Comparison of ENCODE assay signal across 8 mouse cellular contexts in the genomic region with DNA sequence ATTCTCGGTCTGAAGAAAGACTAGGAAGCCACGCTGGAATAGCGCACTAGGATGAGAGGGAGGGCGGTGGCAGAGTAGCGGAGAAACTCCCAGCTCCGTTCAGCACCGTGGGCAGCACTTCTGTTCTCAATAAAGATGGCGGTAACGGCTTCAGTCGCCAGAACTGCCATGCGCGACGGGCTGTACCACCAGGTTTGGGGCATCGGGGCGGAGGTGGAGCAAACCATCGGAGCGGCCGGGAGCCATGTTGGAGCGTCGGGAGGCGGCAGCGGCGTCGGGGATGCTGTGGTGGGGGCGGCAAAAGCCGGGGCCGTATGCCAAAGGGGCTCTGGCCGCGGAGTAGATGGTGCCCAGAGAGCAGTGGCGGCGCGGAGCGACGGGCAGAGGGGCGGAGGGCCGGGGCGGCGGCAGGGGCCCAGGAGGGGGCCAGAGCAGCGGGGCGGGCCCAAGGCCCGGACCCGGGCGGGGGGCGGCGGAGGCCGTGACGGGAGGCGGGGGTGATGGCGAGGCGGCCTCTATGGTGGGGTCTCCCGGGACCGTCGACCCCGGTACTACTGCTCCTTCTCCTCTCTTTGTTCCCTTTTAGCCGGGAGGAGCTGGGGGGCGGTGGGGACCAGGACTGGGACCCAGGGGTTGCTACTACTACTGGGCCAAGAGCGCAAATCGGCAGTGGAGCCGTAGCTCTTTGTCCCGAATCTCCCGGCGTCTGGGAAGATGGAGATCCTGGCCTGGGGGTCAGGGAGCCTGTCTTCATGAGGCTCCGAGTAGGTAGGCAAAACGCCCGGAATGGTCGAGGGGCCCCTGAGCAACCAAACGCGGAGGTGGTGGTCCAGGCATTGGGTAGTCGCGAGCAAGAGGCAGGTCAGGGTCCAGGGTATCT. TPM values are rescaled to one million over a fixed set of nuclear protein-coding genes. Genes with fewer than 3 reads are reported as not detected.
DNase-seq lines count a peak whose midpoint lies in the region; ATAC-seq and TF ChIP-seq lines count a peak whose summit lies in the region.

TSS of gene Celsr3 (plus strand) at position 501 of the 880 bp plus-strand sequence.

- peak within 1 kb of the TSS; percentile 42 to 45 for H3K4me3 ChIP-seq in heart, embryonic 14.5 days (ENCODE audit: control insufficient read depth in 1 of 2, insufficient read depth in 1 of 2, low read depth in 1 of 2, low read length in 2 of 2)
- peak within 1 kb of the TSS; percentile 41 for H3K4me3 ChIP-seq in embryonic facial prominence, embryonic 11.5 days (ENCODE audit: low read depth, low read length)
- H3K4me3 ChIP-seq in hindbrain, embryonic 13.5 days: peak within 1 kb of the TSS; percentile 79
- H3K4me3 ChIP-seq in midbrain, postnatal 0 days (ENCODE audit: low read depth, low read length): peak within 1 kb of the TSS; percentile 78

- TF ChIP-seq CTCF in midbrain, postnatal 0 days (IDR thresholded peaks at IDR 0.05): no peak

- no peak within 1 kb of the TSS for H3K9ac ChIP-seq in heart, embryonic 14.5 days (ENCODE audit: low read length)
- H3K9ac ChIP-seq in embryonic facial prominence, embryonic 11.5 days (replicated peaks; ENCODE audit: low read length): no peak within 1 kb of the TSS
- peak within 1 kb of the TSS; percentile 95 for H3K9ac ChIP-seq in hindbrain, embryonic 13.5 days
- H3K9ac ChIP-seq in midbrain, postnatal 0 days (replicated peaks; ENCODE audit: low read length, poor library complexity, severe bottlenecking): peak within 1 kb of the TSS; percentile 92

- no peak for DNase-seq in heart, postnatal 25 days (ENCODE audit: low spot score)
- DNase-seq in adrenal gland, postnatal 4 days (ENCODE audit: low spot score in 2 of 2): peak; percentile 59 to 73
- peak; percentile 90 for DNase-seq in embryonic facial prominence, embryonic 11.5 days (ENCODE audit: low spot score)
- peak; percentile 90 for DNase-seq in left cerebral cortex, postnatal 36 days (ENCODE audit: low spot score in 2 of 2)
- peak; percentile 97 for DNase-seq in midbrain, postnatal 0 days (ENCODE audit: low spot score)
- peak; percentile 26 for DNase-seq in thymus, postnatal 14 days

- ATAC-seq in heart, embryonic 14.5 days (ENCODE audit: insufficient number of reproducible peaks, insufficient read depth, low FRiP score, low read depth): no peak
- peak; percentile 42 for ATAC-seq in embryonic facial prominence, embryonic 11.5 days (replicated peaks; ENCODE audit: insufficient number of reproducible peaks, low FRiP score, low TSS enrichment, low read depth)
- peak; percentile 67 for ATAC-seq in hindbrain, embryonic 13.5 days (ENCODE audit: low FRiP score)
- ATAC-seq in midbrain, postnatal 0 days (ENCODE audit: low FRiP score): peak; percentile 74

- 2% methylated on average over 48 of the region's 70 CpGs for WGBS in heart, embryonic 14.5 days
- WGBS in embryonic facial prominence, embryonic 11.5 days: 2% methylated on average over 52 of the region's 70 CpGs
- WGBS in hindbrain, embryonic 13.5 days: 1% methylated on average over 60 of the region's 70 CpGs
- WGBS in midbrain, postnatal 0 days: 2% methylated on average over 49 of the region's 70 CpGs

- peak within 1 kb of the TSS; percentile 76 for H3K4me2 ChIP-seq in heart, embryonic 14.5 days (ENCODE audit: low read length)
- H3K4me2 ChIP-seq in embryonic facial prominence, embryonic 11.5 days (ENCODE audit: low read depth, low read length): peak within 1 kb of the TSS; percentile 79
- H3K4me2 ChIP-seq in hindbrain, embryonic 13.5 days: peak within 1 kb of the TSS; percentile 95
- peak within 1 kb of the TSS; percentile 83 for H3K4me2 ChIP-seq in midbrain, postnatal 0 days (ENCODE audit: low read depth, low read length, poor library complexity, severe bottlenecking)

- no peaks in the 10 kb centered on the region for H3K9me3 ChIP-seq in heart, embryonic 14.5 days (ENCODE audit: control insufficient read depth, low read length)
- H3K9me3 ChIP-seq in embryonic facial prominence, embryonic 11.5 days (replicated peaks; ENCODE audit: control insufficient read depth, low read length): no peaks in the 10 kb centered on the region
- no peaks in the 10 kb centered on the region for H3K9me3 ChIP-seq in hindbrain, embryonic 13.5 days
- no peaks in the 10 kb centered on the region for H3K9me3 ChIP-seq in midbrain, postnatal 0 days (ENCODE audit: low read length)

- no peak within 1 kb of the TSS for H3K27ac ChIP-seq in heart, embryonic 14.5 days (replicated peaks in 1 of 2; ENCODE audit: control insufficient read depth in 1 of 2, insufficient read depth in 1 of 2, low read depth in 2 of 2, low read length in 2 of 2)
- no peak within 1 kb of the TSS for H3K27ac ChIP-seq in embryonic facial prominence, embryonic 11.5 days (replicated peaks; ENCODE audit: low read depth, low read length)
- H3K27ac ChIP-seq in hindbrain, embryonic 13.5 days: peak within 1 kb of the TSS; percentile 92
- H3K27ac ChIP-seq in midbrain, postnatal 0 days (ENCODE audit: low read depth, low read length): peak within 1 kb of the TSS; percentile 85

- peaks cover 86% of the 10 kb centered on the region for H3K27me3 ChIP-seq in heart, embryonic 14.5 days (ENCODE audit: control insufficient read depth, insufficient read depth, low read length)
- H3K27me3 ChIP-seq in embryonic facial prominence, embryonic 11.5 days (ENCODE audit: control insufficient read depth, insufficient read depth, low read length): peaks cover 52% of the 10 kb centered on the region
- H3K27me3 ChIP-seq in hindbrain, embryonic 13.5 days: peaks cover 51% of the 10 kb centered on the region
- H3K27me3 ChIP-seq in midbrain, postnatal 0 days (ENCODE audit: insufficient read depth, low read length): no peaks in the 10 kb centered on the region

- H3K4me1 ChIP-seq in heart, embryonic 14.5 days (ENCODE audit: control insufficient read depth in 2 of 2, insufficient read depth in 2 of 2, low read length in 2 of 2): peaks cover 5 to 9% of the 10 kb centered on the region in 2 experiments; a peak in 3 of 4 replicates
- no peaks in the 10 kb centered on the region; the same call in 1 of the 2 replicates for H3K4me1 ChIP-seq in embryonic facial prominence, embryonic 11.5 days (ENCODE audit: control insufficient read depth, insufficient read depth, low read length)
- peaks cover 57% of the 10 kb centered on the region for H3K4me1 ChIP-seq in hindbrain, embryonic 13.5 days (replicated peaks)
- H3K4me1 ChIP-seq in midbrain, postnatal 0 days (ENCODE audit: insufficient read depth, low read length): no peaks in the 10 kb centered on the region

- intact Hi-C loops in heart, postnatal 25 days (cut with DNase I): loop anchor here (2.0 kb wide), 1 partner anchor 17 kb away; the partner anchor contains the start of gene Nckipsd
- intact Hi-C loops in left cerebral cortex, postnatal 36 days (cut with DNase I): no loop called here

- no peaks in the 10 kb centered on the region for H3K36me3 ChIP-seq in heart, embryonic 14.5 days (ENCODE audit: control insufficient read depth, insufficient read depth, low read length)
- no peaks in the 10 kb centered on the region for H3K36me3 ChIP-seq in embryonic facial prominence, embryonic 11.5 days (replicated peaks; ENCODE audit: control insufficient read depth, insufficient read depth, low read depth, low read length)
- H3K36me3 ChIP-seq in hindbrain, embryonic 13.5 days: peaks cover 32% of the 10 kb centered on the region
- peaks cover 27% of the 10 kb centered on the region for H3K36me3 ChIP-seq in midbrain, postnatal 0 days (ENCODE audit: insufficient read depth, low read length)

RNA-seq across cellular contexts. Expression of gene Celsr3, which starts in this region (rescaled TPM):
- 0.01 and 0.12 TPM in 2 replicates for polyA plus RNA-seq in heart, embryonic 14.5 days (2014; fragmentation: Nextera tagmentation; extraction: Ambion mirVana)
- under 1 TPM; 0.03 to 0.23 TPM for total RNA-seq in heart, postnatal 25 days (2021)
- 10 to 100 TPM; 11.0 to 13.6 TPM for total RNA-seq in adrenal gland, postnatal 4 days (2021)
- 1.0 and 1.2 TPM in 2 replicates for polyA plus RNA-seq in embryonic facial prominence, embryonic 11.5 days (2014; fragmentation: Nextera tagmentation; extraction: Ambion mirVana)
- polyA plus RNA-seq in hindbrain, embryonic 13.5 days (2015; fragmentation: Nextera tagmentation; extraction: Ambion mirVana): 13.8 and 14.3 TPM in 2 replicates
- 10 to 100 TPM; 43.4 to 74.0 TPM for total RNA-seq in left cerebral cortex, postnatal 36 days (2021)
- total RNA-seq in midbrain, postnatal 0 days (2014; rRNA removed): 61.7 and 76.3 TPM in 2 replicates
- 7.2 and 7.4 TPM in 2 replicates for polyA plus RNA-seq in midbrain, postnatal 0 days (2015; fragmentation: Nextera tagmentation; extraction: Ambion mirVana)

Comparison
In these comparisons a context has a peak if more than half of its experiments do, and no peak if none do; other contexts are left out.
1. RNA of gene Celsr3 (total RNA-seq): 43.4 to 74.0 TPM in left cerebral cortex, postnatal 36 days, 61.7 to 76.3 TPM in midbrain, postnatal 0 days and 11.0 to 13.6 TPM in adrenal gland, postnatal 4 days; 0.03 to 0.23 TPM in heart, postnatal 25 days; every median in the first group is over 4 times any median in the second.
2. H3K27ac ChIP-seq: peak in hindbrain, embryonic 13.5 days (single experiment) and midbrain, postnatal 0 days (single experiment); none in heart, embryonic 14.5 days (0 of 2) and embryonic facial prominence, embryonic 11.5 days (single experiment).
3. H3K9ac ChIP-seq: peak in hindbrain, embryonic 13.5 days (single experiment) and midbrain, postnatal 0 days (single experiment); none in heart, embryonic 14.5 days (single experiment) and embryonic facial prominence, embryonic 11.5 days (single experiment).
4. Peak in every context shown above with its lines, with median percentiles within 50 percentile points of each other: H3K4me2 ChIP-seq and H3K4me3 ChIP-seq.